Mouse (Mus musculus) cerebellum, adult 8-10 months (tissue): Measurements from ENCODE around the gene Fbxl5.

Experiments
- DNase-seq: peaks from one replicate; pipeline ENCODE4 v3.0.0; 2022

Gene Fbxl5

GRCm38 (mm10) chr5:43826883-43827282 is 5.4 kb upstream of the Fbxl5 start:
- no peak for DNase-seq

GRCm38 (mm10) chr5:43824580-43824979 is 3.1 kb upstream of the Fbxl5 start:
- DNase-seq, result no peak

GRCm38 (mm10) chr5:43822824-43823223 is 1.4 kb upstream of the Fbxl5 start:
- DNase-seq, result no peak

- no peak for DNase-seq
Measured at GRCm38 (mm10) chr5:43822199-43822598, 761 bp upstream of the Fbxl5 start.

- DNase-seq, result no peak
Measured at GRCm38 (mm10) chr5:43820785-43821184, 653 bp downstream of the Fbxl5 start.

- DNase-seq, result no peak
Measured at GRCm38 (mm10) chr5:43818695-43819094, 2.7 kb downstream of the Fbxl5 start, which contains the start of gene Bst1. Bst1 (plus strand) TSS chr5:43818885.

GRCm38 (mm10) chr5:43815769-43816168 is 5.7 kb downstream of the Fbxl5 start:
- DNase-seq, result no peak

GRCm38 (mm10) chr5:43814536-43814935 is 6.9 kb downstream of the Fbxl5 start:
- DNase-seq, result no peak

- DNase-seq, result no peak
Measured at GRCm38 (mm10) chr5:43810427-43811062, 10.9 kb downstream of the Fbxl5 start.

GRCm38 (mm10) chr5:43807744-43808696 is 13.4 kb downstream of the Fbxl5 start:
- DNase-seq, result peak; percentile 46

- no peak for DNase-seq
Measured at GRCm38 (mm10) chr5:43806914-43807313, 14.5 kb downstream of the Fbxl5 start.

GRCm38 (mm10) chr5:43806340-43806739 is 15.1 kb downstream of the Fbxl5 start:
- no peak for DNase-seq

GRCm38 (mm10) chr5:43805401-43805800 is 16.0 kb downstream of the Fbxl5 start:
- DNase-seq, result no peak

- no peak for DNase-seq
Measured at GRCm38 (mm10) chr5:43801798-43802197, 19.6 kb downstream of the Fbxl5 start.

GRCm38 (mm10) chr5:43801253-43801652 is 20.2 kb downstream of the Fbxl5 start:
- DNase-seq, result no peak

GRCm38 (mm10) chr5:43800700-43801099 is 20.7 kb downstream of the Fbxl5 start:
- DNase-seq, result no peak

- DNase-seq, result no peak
Measured at GRCm38 (mm10) chr5:43799530-43799929, 21.9 kb downstream of the Fbxl5 start.

GRCm38 (mm10) chr5:43792354-43792753 is 29.1 kb downstream of the Fbxl5 start:
- no peak for DNase-seq

GRCm38 (mm10) chr5:43787976-43788752 is 33.3 kb downstream of the Fbxl5 start:
- DNase-seq, result no peak

- DNase-seq, result no peak
Measured at GRCm38 (mm10) chr5:43786607-43787006, 34.8 kb downstream of the Fbxl5 start.

- DNase-seq, result no peak
Measured at GRCm38 (mm10) chr5:43783996-43784395, 37.4 kb downstream of the Fbxl5 start.

- peak; percentile 83 for DNase-seq
Measured at GRCm38 (mm10) chr5:43781977-43782930, 39.2 kb downstream of the Fbxl5 start.
